Mouse (Mus musculus): Measurements from ENCODE around the gene Ngdn. TPM values are rescaled to one million over a fixed set of nuclear protein-coding genes. Genes with fewer than 3 reads are reported as not detected.
"Not testable (repeated sequence)": the region's sequence is repeated elsewhere in the genome, so short reads cannot be mapped to it uniquely, and the experiment has no call there.

The Ngdn gene
- polyA plus RNA-seq (2014; fragmentation: Nextera tagmentation; extraction: Ambion mirVana), result 66.4 and 75.7 TPM in 2 replicates

- ATAC-seq (ENCODE audit: insufficient number of reproducible peaks, insufficient read depth, low FRiP score, low read depth), result peak; percentile 96
- Histone ChIP-seq H3K27me3 (ENCODE audit: control insufficient read depth, insufficient read depth, low read length) (no peaks in the 10 kb centered on the region), H3K9ac (replicated peaks; ENCODE audit: low read depth, low read length) (peak within 1 kb of the TSS; percentile 62), H3K36me3 (ENCODE audit: control insufficient read depth, insufficient read depth, low read length) (peaks cover 10% of the 10 kb centered on the region), H3K4me3 (ENCODE audit: low read depth, low read length) (peak within 1 kb of the TSS; percentile 72), H3K4me1 (ENCODE audit: control insufficient read depth, insufficient read depth, low read length) (no peaks in the 10 kb centered on the region), H3K27ac (ENCODE audit: low read length) (peak within 1 kb of the TSS; percentile 92), H3K9me3 (ENCODE audit: control insufficient read depth, low read depth, low read length) (no peaks in the 10 kb centered on the region), H3K4me2 (replicated peaks; ENCODE audit: low read depth, low read length) (peak within 1 kb of the TSS; percentile 76)
- WGBS, result under 1% methylated on average over 36 of the region's 36 CpGs
These were observed at the start of gene Ngdn for GRCm38 (mm10) chr14:55014991-55015766. Gene Ngdn, plus strand, starts transcription at chr14:55015454.

DNA sequence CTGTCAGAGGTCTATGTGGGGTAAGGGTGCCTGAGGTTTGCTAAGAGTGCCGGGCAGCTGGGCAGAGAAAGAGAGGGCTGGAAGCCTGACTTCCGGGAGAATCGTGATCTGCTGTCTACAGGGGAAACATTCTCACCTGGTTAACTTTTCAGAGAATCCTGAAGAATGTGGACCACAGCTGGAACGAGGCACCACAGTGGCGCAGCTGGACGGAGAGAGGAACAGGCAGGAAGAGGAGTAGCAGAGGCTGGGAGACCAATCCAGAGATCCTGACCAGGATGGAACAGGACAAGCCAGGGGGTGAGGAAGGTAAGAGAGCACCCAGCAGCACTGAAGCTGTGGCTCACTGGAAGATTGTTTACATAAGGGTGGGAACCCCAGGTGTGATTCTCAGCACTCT lies 49.6 kb upstream of the Ngdn start:
- Histone ChIP-seq H3K27me3 (ENCODE audit: control insufficient read depth, insufficient read depth, low read length) (no peaks in the 10 kb centered on the region), H3K4me1 (ENCODE audit: control insufficient read depth, insufficient read depth, low read length) (no peaks in the 10 kb centered on the region), H3K36me3 (ENCODE audit: control insufficient read depth, insufficient read depth, low read length) (no peaks in the 10 kb centered on the region), H3K4me2 (replicated peaks; ENCODE audit: low read depth, low read length) (no peak overlapping the region), H3K9ac (replicated peaks; ENCODE audit: low read depth, low read length) (no peak overlapping the region), H3K4me3 (ENCODE audit: low read depth, low read length) (no peak overlapping the region), H3K9me3 (ENCODE audit: control insufficient read depth, low read depth, low read length) (no peaks in the 10 kb centered on the region), H3K27ac (ENCODE audit: low read length) (no peak overlapping the region)
- WGBS, result 53% methylated on average over 6 of the region's 6 CpGs
- ATAC-seq (ENCODE audit: insufficient number of reproducible peaks, insufficient read depth, low FRiP score, low read depth), result no peak

DNA sequence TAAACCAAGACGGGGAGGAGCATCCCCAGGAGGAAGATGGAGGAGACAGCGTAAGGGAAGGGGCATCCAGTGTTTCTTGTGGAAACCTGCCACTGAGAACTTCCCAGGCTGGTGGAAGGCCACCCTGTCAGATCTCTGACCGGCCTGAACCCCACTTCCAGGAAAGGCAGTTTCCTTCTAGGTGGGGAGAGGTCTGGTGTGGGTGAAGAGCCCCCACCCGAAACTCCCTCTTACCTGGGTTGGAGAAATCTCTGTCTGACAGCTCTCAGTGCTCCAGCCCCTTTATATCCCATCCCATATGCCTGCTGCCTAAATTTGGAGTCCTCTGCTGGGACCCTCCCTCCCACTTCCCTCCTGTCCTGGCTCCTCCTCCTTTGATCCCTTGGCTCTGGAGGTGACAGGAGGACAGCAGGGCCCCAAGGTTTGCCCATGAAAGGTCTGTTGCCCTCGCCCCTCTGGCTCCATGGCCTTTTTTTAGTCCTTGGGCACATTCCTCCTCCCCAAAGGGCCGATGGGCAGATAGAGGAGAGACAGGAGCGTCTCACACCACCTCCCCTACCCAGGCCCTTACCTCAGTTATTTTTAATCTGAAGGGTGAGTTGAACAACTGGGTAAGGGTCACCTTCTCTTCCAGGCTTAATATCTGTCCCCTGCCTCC lies 48.8 kb upstream of the Ngdn start, which contains the start of gene Myh6:
Gene Myh6 (minus strand): TSS at position 608 of the 658 bp plus-strand sequence.
- no peaks in the 10 kb centered on the region for H3K36me3 ChIP-seq (ENCODE audit: control insufficient read depth, insufficient read depth, low read length)
- H3K9me3 ChIP-seq (ENCODE audit: control insufficient read depth, low read depth, low read length), result no peaks in the 10 kb centered on the region
- no peak within 1 kb of the TSS for H3K4me2 ChIP-seq (replicated peaks; ENCODE audit: low read depth, low read length)
- no peak within 1 kb of the TSS for H3K27ac ChIP-seq (ENCODE audit: low read length)
- H3K9ac ChIP-seq (replicated peaks; ENCODE audit: low read depth, low read length), result no peak within 1 kb of the TSS
- no peak within 1 kb of the TSS for H3K4me3 ChIP-seq (ENCODE audit: low read depth, low read length)
- H3K27me3 ChIP-seq (ENCODE audit: control insufficient read depth, insufficient read depth, low read length), result no peaks in the 10 kb centered on the region
- ATAC-seq (ENCODE audit: insufficient number of reproducible peaks, insufficient read depth, low FRiP score, low read depth), result no peak
- WGBS, result 66% methylated on average over 7 of the region's 7 CpGs
- no peaks in the 10 kb centered on the region for H3K4me1 ChIP-seq (ENCODE audit: control insufficient read depth, insufficient read depth, low read length)

DNA sequence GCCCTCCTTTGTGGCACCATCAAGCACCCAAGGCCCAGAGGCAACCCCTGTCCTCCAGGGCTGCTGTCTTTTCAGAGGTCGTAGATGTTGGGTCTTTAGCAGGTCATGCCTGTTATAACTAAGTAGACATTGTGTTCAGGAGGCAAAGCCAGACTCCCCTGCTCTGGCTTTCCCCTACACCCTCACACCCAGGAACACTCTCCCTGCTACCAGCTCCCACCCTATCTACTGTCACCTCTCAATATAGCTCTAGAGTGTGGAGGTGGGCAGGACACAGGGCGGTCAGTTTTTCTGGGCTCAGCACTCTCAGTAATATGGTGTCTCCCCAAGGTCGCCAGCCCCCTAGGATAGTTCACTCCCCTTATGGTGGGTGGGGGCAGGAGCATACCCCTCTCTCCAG lies 47.4 kb upstream of the Ngdn start:
- 85% methylated on average over 3 of the region's 3 CpGs for WGBS
- Histone ChIP-seq H3K9me3 (ENCODE audit: control insufficient read depth, low read depth, low read length) (no peaks in the 10 kb centered on the region), H3K9ac (replicated peaks; ENCODE audit: low read depth, low read length) (no peak overlapping the region), H3K4me1 (ENCODE audit: control insufficient read depth, insufficient read depth, low read length) (no peaks in the 10 kb centered on the region), H3K36me3 (ENCODE audit: control insufficient read depth, insufficient read depth, low read length) (no peaks in the 10 kb centered on the region), H3K4me3 (ENCODE audit: low read depth, low read length) (no peak overlapping the region), H3K4me2 (replicated peaks; ENCODE audit: low read depth, low read length) (no peak overlapping the region), H3K27ac (ENCODE audit: low read length) (no peak overlapping the region), H3K27me3 (ENCODE audit: control insufficient read depth, insufficient read depth, low read length) (no peaks in the 10 kb centered on the region)
- no peak for ATAC-seq (ENCODE audit: insufficient number of reproducible peaks, insufficient read depth, low FRiP score, low read depth)

DNA sequence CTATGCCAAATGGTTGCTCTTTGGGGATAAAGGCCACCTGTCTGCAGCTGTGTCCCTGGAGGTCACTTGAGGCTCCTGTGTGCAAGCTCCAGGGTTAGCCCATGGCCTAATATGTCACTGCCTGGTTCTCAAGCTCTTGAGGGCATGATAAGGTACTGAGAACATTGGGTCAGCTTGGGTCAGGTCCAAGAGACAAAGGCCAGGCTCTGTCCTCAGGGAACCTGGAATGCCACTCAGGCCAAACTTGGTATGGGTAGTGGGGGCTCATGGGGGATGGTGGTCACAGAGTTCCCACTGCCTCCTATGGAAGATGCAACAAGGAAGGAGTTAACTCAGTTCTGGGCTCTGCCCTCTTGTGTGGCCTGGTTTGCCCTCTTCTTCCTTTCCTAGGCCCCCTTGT lies 46.9 kb upstream of the Ngdn start:
- Histone ChIP-seq H3K36me3 (ENCODE audit: control insufficient read depth, insufficient read depth, low read length) (no peaks in the 10 kb centered on the region), H3K4me1 (ENCODE audit: control insufficient read depth, insufficient read depth, low read length) (no peaks in the 10 kb centered on the region), H3K4me3 (ENCODE audit: low read depth, low read length) (no peak overlapping the region), H3K27me3 (ENCODE audit: control insufficient read depth, insufficient read depth, low read length) (no peaks in the 10 kb centered on the region), H3K9ac (replicated peaks; ENCODE audit: low read depth, low read length) (no peak overlapping the region), H3K27ac (ENCODE audit: low read length) (no peak overlapping the region), H3K9me3 (ENCODE audit: control insufficient read depth, low read depth, low read length) (no peaks in the 10 kb centered on the region), H3K4me2 (replicated peaks; ENCODE audit: low read depth, low read length) (no peak overlapping the region)
- ATAC-seq (ENCODE audit: insufficient number of reproducible peaks, insufficient read depth, low FRiP score, low read depth), result no peak

DNA sequence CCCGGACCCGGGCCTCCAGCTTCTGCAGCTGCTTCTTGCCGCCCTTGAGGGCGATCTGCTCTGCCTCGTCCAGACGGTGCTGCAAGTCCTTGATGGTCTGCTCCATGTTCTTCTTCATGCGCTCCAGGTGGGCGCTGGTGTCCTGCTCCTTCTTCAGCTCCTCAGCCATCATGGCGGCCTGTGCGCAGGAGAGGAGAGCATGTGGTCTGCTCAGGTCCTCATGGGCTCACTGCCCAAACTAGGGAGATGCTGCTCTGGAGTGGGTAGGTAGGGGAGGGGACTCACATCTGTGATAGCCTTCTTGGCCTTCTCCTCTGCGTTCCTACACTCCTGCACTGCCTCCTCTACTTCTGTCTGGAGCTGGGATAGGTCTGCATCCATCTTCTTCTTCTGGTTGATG lies 42.5 kb upstream of the Ngdn start:
- H3K36me3 ChIP-seq (ENCODE audit: control insufficient read depth, insufficient read depth, low read length); H3K4me1 ChIP-seq (ENCODE audit: control insufficient read depth, insufficient read depth, low read length); H3K4me2 ChIP-seq (replicated peaks; ENCODE audit: low read depth, low read length); ATAC-seq (ENCODE audit: insufficient number of reproducible peaks, insufficient read depth, low FRiP score, low read depth); H3K9ac ChIP-seq (replicated peaks; ENCODE audit: low read depth, low read length); H3K27ac ChIP-seq (ENCODE audit: low read length); H3K27me3 ChIP-seq (ENCODE audit: control insufficient read depth, insufficient read depth, low read length); H3K9me3 ChIP-seq (ENCODE audit: control insufficient read depth, low read depth, low read length); H3K4me3 ChIP-seq (ENCODE audit: low read depth, low read length): not testable (repeated sequence)
- WGBS, result 95% methylated on average over 7 of the region's 11 CpGs

DNA sequence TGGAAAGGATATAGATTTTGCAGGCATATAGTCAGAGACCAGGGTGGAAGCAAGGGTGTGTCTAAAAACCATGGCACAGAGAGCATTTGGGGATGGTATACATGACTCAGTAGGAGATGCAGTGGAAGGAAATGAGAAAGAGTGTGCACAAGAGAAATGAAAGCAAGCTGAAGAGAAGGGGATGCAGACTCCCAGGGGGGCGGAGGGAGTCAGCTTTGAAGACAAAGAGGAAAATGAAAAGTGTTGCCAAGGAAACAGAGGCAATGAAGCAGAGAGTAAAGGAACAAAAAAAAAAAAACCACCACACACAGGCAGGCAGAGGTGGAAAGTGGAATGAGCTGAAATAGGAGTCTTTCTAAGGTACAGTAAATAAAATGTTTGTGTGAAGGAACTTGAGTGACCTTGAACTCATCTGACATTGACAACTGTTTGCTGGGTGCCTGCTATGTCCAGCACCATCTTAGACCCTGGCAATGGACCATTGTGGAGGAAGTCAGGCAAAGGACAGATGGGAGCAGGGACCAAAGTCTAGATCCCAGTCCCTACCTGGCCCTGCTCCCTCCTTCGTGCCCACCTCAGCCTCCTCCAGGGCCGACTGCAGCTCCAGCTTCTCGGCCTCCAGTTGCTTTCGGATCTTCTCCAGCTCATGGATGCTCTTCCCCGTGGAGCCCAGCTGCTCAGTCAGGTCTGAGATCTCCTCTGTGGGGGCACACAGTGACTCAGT lies 41.0 kb upstream of the Ngdn start:
- Histone ChIP-seq H3K9me3 (ENCODE audit: control insufficient read depth, low read depth, low read length) (no peaks in the 10 kb centered on the region), H3K4me3 (ENCODE audit: low read depth, low read length) (no peak overlapping the region), H3K9ac (replicated peaks; ENCODE audit: low read depth, low read length) (no peak overlapping the region), H3K27ac (ENCODE audit: low read length) (no peak overlapping the region), H3K27me3 (ENCODE audit: control insufficient read depth, insufficient read depth, low read length) (no peaks in the 10 kb centered on the region), H3K4me1 (ENCODE audit: control insufficient read depth, insufficient read depth, low read length) (no peaks in the 10 kb centered on the region), H3K4me2 (replicated peaks; ENCODE audit: low read depth, low read length) (no peak overlapping the region), H3K36me3 (ENCODE audit: control insufficient read depth, insufficient read depth, low read length) (no peaks in the 10 kb centered on the region)
- WGBS, result 84% methylated on average over 6 of the region's 6 CpGs
- no peak for ATAC-seq (ENCODE audit: insufficient number of reproducible peaks, insufficient read depth, low FRiP score, low read depth)

DNA sequence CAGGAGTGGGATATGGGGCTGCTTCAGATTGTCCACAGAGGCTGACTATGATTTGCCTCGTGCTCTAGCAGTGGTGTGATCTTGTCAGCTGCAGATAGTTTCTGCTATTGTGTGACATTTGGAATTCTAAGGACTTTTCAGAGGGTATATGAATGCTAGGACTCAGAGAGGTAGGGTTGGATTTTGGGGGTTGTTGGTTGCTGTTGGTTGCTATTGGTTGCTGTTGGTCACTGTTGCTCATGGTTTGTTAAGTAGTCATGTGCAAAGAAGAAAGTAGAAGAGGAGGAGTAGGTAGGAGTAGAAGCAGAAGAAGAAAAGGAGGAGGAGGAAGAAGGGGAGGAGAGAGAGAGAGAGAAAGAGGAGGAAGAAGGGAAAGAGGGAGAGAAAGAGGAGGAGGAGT lies 38.6 kb upstream of the Ngdn start, which contains the start of gene Gm17428:
Gene Gm17428 (plus strand): TSS at position 301 of the 400 bp plus-strand sequence.
- Histone ChIP-seq H3K27ac (ENCODE audit: low read length) (no peak within 1 kb of the TSS), H3K27me3 (ENCODE audit: control insufficient read depth, insufficient read depth, low read length) (no peaks in the 10 kb centered on the region), H3K4me3 (ENCODE audit: low read depth, low read length) (no peak within 1 kb of the TSS), H3K4me2 (replicated peaks; ENCODE audit: low read depth, low read length) (no peak within 1 kb of the TSS), H3K9me3 (ENCODE audit: control insufficient read depth, low read depth, low read length) (no peaks in the 10 kb centered on the region), H3K4me1 (ENCODE audit: control insufficient read depth, insufficient read depth, low read length) (no peaks in the 10 kb centered on the region), H3K36me3 (ENCODE audit: control insufficient read depth, insufficient read depth, low read length) (no peaks in the 10 kb centered on the region), H3K9ac (replicated peaks; ENCODE audit: low read depth, low read length) (no peak within 1 kb of the TSS)
- WGBS, result 79% methylated on average over 1 of the region's 1 CpGs
- ATAC-seq (ENCODE audit: insufficient number of reproducible peaks, insufficient read depth, low FRiP score, low read depth), result no peak

Data from stomach, embryonic 14.5 days (tissue).